Mouse (Mus musculus) ES-Bruce4 (cell line): ENCODE results near the gene Asb8.

Experiments used
- CTCF ChIP-seq: IDR thresholded peaks from one replicate; pipeline ENCODE4 v1.8.1; 2011; ENCODE audit warnings: low read depth, low read length
- POLR2A ChIP-seq: IDR thresholded peaks from one replicate; pipeline ENCODE4 v1.8.1; 2011; ENCODE audit warnings: low read length; ENCODE audit not compliant: insufficient read depth

DNA sequence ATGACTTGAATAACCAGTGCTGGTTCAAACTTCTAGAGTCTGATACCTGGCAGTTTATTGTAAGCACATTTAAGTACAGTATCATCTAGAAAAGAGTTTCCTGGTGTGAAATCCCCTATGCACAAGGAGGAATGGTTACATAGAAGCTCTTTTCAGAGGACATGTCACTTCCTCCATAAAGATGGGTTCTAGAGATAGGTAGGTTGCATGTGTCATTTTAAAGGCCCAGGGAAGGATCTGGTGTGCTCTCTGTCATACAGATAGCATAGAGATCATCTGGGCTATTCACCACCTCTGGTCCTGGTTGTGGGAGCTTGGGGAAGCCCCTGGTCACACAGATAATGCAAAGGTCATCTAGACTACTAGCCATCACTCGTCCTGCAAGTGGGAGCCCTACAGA is 8.2 kb downstream of the Asb8 start:
- TF ChIP-seq CTCF (no peak), POLR2A (no peak)
